Mouse (Mus musculus) erythroblast, embryonic 14.5 days (primary cell): ENCODE data around the gene Xylt1.

Experiments
- GATA1 ChIP-seq: IDR thresholded peaks from 2 replicates; pipeline ENCODE4 v1.6.1; 2012; ENCODE audit warnings: low read length, inconsistent platforms, mixed read lengths
- TAL1 ChIP-seq: IDR thresholded peaks from 3 replicates; pipeline ENCODE4 v1.6.1; 2012; ENCODE audit warnings: low read length, inconsistent platforms, mixed read lengths

DNA sequence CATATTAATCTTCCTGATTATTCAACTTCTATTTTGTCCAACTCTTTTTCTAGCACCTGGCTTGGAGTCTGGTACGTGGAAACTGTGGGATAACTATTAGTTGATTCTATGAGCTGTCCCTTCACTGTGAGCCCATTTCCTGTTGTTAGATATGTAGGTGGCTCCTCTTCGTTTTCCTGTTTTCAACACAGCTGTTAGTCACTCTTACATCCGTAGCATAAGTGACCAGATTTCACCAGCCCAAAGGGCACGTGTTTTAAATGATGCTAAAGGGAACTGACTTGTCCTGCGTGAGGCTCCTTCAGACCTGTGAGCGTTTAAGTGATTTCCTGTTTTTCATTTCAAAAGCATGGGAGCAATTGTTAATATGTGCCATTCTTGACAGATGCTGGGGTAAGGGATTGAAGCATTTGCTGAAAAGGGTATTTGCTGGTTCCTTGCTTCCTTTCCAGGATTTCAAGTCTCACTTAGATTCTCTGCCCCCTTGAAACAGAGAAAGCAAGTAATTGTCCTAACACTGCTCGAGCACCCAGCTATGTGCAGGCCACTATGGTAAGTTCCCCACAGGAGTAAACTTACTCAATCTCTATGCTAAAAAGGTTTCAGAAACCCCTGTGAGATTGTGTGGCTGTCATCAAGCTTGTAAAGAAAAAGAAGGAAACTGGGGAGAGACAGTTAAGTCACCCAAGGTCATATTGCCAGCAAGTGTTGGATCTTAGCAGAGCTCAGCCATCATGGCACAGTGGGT, 105.8 kb downstream of the Xylt1 start:
- TF ChIP-seq TAL1 = no peak
- TF ChIP-seq GATA1 = no peak
